Mouse (Mus musculus) midbrain, postnatal 0 days (tissue): ENCODE measurements around the gene Shc3. TPM values are rescaled to one million over a fixed set of nuclear protein-coding genes. Genes with fewer than 3 reads are reported as not detected.

Source experiments
- ATAC-seq: fragments of 200-750 bp; cut with Nextera tagmentation; 2 replicates; pipeline ENCODE4 v1.8.0; 2017; ENCODE audit warnings: moderate number of reproducible peaks, mild to moderate bottlenecking, moderate TSS enrichment, moderate library complexity; ENCODE audit not compliant: low FRiP score
- DNase-seq: peaks from one replicate; pipeline ENCODE4 v3.0.0-alpha.2; 2015; ENCODE audit warnings: low spot score
- H3K27ac ChIP-seq: fragments of 300-500 bp; sonication (generic); 2 replicates; pipeline ENCODE4 v1.5.1; 2014; ENCODE audit warnings: low read depth, mild to moderate bottlenecking, low read length, mixed read lengths
- H3K27me3 ChIP-seq: fragments of 300-500 bp; sonication (generic); 2 replicates; pipeline ENCODE4 v1.6.1; 2014; ENCODE audit warnings: low read length, control low read depth, mixed read lengths; ENCODE audit not compliant: insufficient read depth
- H3K36me3 ChIP-seq: fragments of 300-500 bp; sonication (generic); 2 replicates; pipeline ENCODE4 v1.6.1; 2014; ENCODE audit warnings: low read length, control low read depth, mixed read lengths; ENCODE audit not compliant: insufficient read depth
- H3K4me1 ChIP-seq: fragments of 300-500 bp; sonication (generic); 2 replicates; pipeline ENCODE4 v1.6.1; 2014; ENCODE audit warnings: mild to moderate bottlenecking, control low read depth, antibody characterized with exemption, low read length, mixed read lengths; ENCODE audit not compliant: insufficient read depth
- H3K4me2 ChIP-seq: fragments of 300-500 bp; sonication (generic); 2 replicates; pipeline ENCODE4 v1.6.1; 2014; ENCODE audit warnings: low read depth, mild to moderate bottlenecking, low read length, mixed read lengths; ENCODE audit not compliant: poor library complexity, severe bottlenecking
- H3K4me3 ChIP-seq: fragments of 300-500 bp; sonication (generic); 2 replicates; pipeline ENCODE4 v1.5.1; 2014; ENCODE audit warnings: low read depth, mild to moderate bottlenecking, low read length, moderate library complexity
- H3K9ac ChIP-seq: fragments of 300-500 bp; sonication (generic); replicated peaks from 2 replicates; pipeline ENCODE4 v1.6.1; 2014; ENCODE audit warnings: mild to moderate bottlenecking, low read length, moderate library complexity, mixed read lengths; ENCODE audit not compliant: poor library complexity, severe bottlenecking
- H3K9me3 ChIP-seq: fragments of 300-500 bp; sonication (generic); 2 replicates; pipeline ENCODE4 v1.6.1; 2016; ENCODE audit warnings: low read length, control low read depth
- CTCF ChIP-seq: IDR thresholded peaks from 2 replicates; pipeline ENCODE4 v1.5.1; 2016; ENCODE audit warnings: antibody characterized with exemption, mild to moderate bottlenecking
- WGBS: fragments of 180-500 bp; shearing (Covaris S2); extraction: QIAGEN DNeasy Blood & Tissue Kit; methylation state at CpG from one replicate; pipeline ENCODE4 v1.1.7; 2014; 5-methylcytosine and 5-hydroxymethylcytosine counted together
- polyA plus RNA-seq: library from polyadenylated mRNA; unstranded; fragments of >200 nt; fragmentation: Nextera tagmentation; extraction: Ambion mirVana; gene quantifications from 2 replicates; pipeline ENCODE4 v1.2.1, GENCODE M21; 2015
- total RNA-seq: library from RNA; depleted of rRNA; stranded (reverse); fragments of >200 nt; gene quantifications from 2 replicates; pipeline ENCODE4 v1.2.3, GENCODE M21; 2014

Gene Shc3
- total and polyA plus RNA-seq, 2 experiments from 2014 or later, result 10.4 to 119 TPM

- DNase-seq, result no peak
- 89% methylated on average over 6 of the region's 6 CpGs for WGBS
- TF ChIP-seq CTCF, result no peak
Observed at GRCm38 (mm10) chr13:51409936-51410481, 159.2 kb downstream of the Shc3 start.

GRCm38 (mm10) chr13:51408519-51409001 is 160.7 kb downstream of the Shc3 start, which contains the start of gene S1pr3:
Gene S1pr3 (plus strand): TSS chr13:51408639.
- Histone ChIP-seq H3K27ac (no peak within 1 kb of the TSS), H3K4me2 (peak within 1 kb of the TSS; percentile 52), H3K27me3 (peaks cover 12% of the 10 kb centered on the region), H3K4me3 (peak within 1 kb of the TSS; percentile 33), H3K9ac (peak within 1 kb of the TSS; percentile 33; the same call in 1 of the 2 replicates), H3K9me3 (no peaks in the 10 kb centered on the region), H3K4me1 (no peaks in the 10 kb centered on the region), H3K36me3 (no peaks in the 10 kb centered on the region)
- WGBS, result under 1% methylated on average over 33 of the region's 33 CpGs
- ATAC-seq (peak; percentile 35; the same call in 1 of the 2 replicates), DNase-seq (no peak)
- TF ChIP-seq CTCF, result peak; percentile 27

More at GRCm38 (mm10) chr13:51409936-51410481, 159.2 kb downstream of the Shc3 start:
- no peak overlapping the region for H3K27ac ChIP-seq
- peaks cover 12% of the 10 kb centered on the region for H3K27me3 ChIP-seq
- H3K4me3 ChIP-seq, result no peak overlapping the region
- no peaks in the 10 kb centered on the region for H3K36me3 ChIP-seq
- ATAC-seq, result no peak
- no peak overlapping the region; the same call in 1 of the 2 replicates for H3K4me2 ChIP-seq
- H3K9ac ChIP-seq, result no peak overlapping the region
- H3K4me1 ChIP-seq, result no peaks in the 10 kb centered on the region
- H3K9me3 ChIP-seq, result no peaks in the 10 kb centered on the region

- Histone ChIP-seq H3K4me1 (no peaks in the 10 kb centered on the region), H3K4me2 (no peak overlapping the region; the same call in 1 of the 2 replicates), H3K9me3 (no peaks in the 10 kb centered on the region), H3K9ac (0 out of 2 replicates have a peak overlapping the region, but pooled peaks have one; percentile 33), H3K36me3 (no peaks in the 10 kb centered on the region), H3K27me3 (peaks cover 12% of the 10 kb centered on the region), H3K4me3 (no peak overlapping the region), H3K27ac (no peak overlapping the region)
- no peak for TF ChIP-seq CTCF
- DNase-seq (no peak), ATAC-seq (no peak)
- 39% methylated on average over 13 of the region's 13 CpGs for WGBS
Observed at GRCm38 (mm10) chr13:51407541-51408217, 161.5 kb downstream of the Shc3 start.

GRCm38 (mm10) chr13:51405731-51406320 is 163.4 kb downstream of the Shc3 start:
- no peak for TF ChIP-seq CTCF
- ATAC-seq (no peak), DNase-seq (no peak)
- no peak overlapping the region for H3K27ac ChIP-seq
- no peak overlapping the region for H3K9ac ChIP-seq
- no peak overlapping the region for H3K4me2 ChIP-seq
- no peaks in the 10 kb centered on the region for H3K36me3 ChIP-seq
- peaks cover 12% of the 10 kb centered on the region for H3K27me3 ChIP-seq
- H3K4me3 ChIP-seq, result no peak overlapping the region
- no peaks in the 10 kb centered on the region; the same call in 1 of the 2 replicates for H3K4me1 ChIP-seq
- 92% methylated on average over 13 of the region's 13 CpGs for WGBS
- H3K9me3 ChIP-seq, result no peaks in the 10 kb centered on the region

- no peaks in the 10 kb centered on the region for H3K9me3 ChIP-seq
- H3K4me1 ChIP-seq, result no peaks in the 10 kb centered on the region; the same call in 1 of the 2 replicates
- TF ChIP-seq CTCF, result no peak
- H3K36me3 ChIP-seq, result no peaks in the 10 kb centered on the region
- no peak overlapping the region for H3K27ac ChIP-seq
- DNase-seq (no peak), ATAC-seq (no peak)
- WGBS, result 86% methylated on average over 4 of the region's 4 CpGs
- no peak overlapping the region for H3K9ac ChIP-seq
- no peak overlapping the region for H3K4me2 ChIP-seq
- H3K4me3 ChIP-seq, result no peak overlapping the region
- H3K27me3 ChIP-seq, result peaks cover 12% of the 10 kb centered on the region
Observed at GRCm38 (mm10) chr13:51404566-51404965, 164.7 kb downstream of the Shc3 start.
